Mouse (Mus musculus) liver, adult 2 months (tissue): ENCODE measurements around the gene Ccser2.

Source experiments
- CTCF ChIP-seq: fragments of 200-500 bp; IDR thresholded peaks from 2 replicates; pipeline ENCODE4 v1.5.1; 2011; ENCODE audit warnings: low read depth, low read length, control low read depth
- POLR2A ChIP-seq: fragments of 200-500 bp; IDR thresholded peaks from 2 replicates; pipeline ENCODE4 v1.6.1; 2011; ENCODE audit warnings: low read length, control low read depth; ENCODE audit not compliant: insufficient read depth; ENCODE audit errors: extremely low read depth

DNA sequence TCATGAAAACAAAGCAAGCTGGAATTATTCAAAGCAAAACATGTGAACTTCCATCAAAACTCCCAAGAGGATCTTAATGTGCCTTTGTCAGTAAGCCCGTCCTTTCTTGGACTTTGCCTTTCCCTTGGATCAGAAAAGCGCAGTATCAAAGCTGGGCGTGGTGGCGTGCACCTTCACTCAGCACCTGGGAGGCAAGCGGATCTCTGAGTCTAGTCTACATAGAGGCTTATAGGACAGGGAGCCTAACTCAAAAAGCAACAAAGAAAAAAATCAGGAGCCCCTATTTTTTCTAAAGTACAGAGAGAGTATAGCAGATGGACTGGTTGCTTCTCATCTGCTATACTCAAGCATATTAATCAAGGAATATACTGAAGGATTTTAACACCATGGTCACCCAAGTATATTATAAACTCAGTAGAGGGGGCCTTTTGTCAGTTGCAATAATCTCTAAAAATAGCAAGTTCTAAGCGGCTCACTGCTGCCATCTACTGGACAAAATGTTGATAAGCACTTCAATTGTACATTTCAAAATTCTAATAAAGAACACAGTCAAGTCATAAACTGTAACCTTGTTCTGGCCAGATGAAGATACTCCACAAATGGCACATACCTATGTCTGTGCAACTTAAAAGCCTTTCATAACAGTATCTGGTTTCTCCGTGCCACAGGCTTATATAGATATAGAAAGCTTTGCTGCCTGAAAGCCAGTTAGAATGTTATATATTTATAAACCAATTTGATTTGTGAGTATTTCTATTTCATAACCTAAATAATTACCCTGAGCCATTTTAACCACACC, 31.3 kb downstream of the Ccser2 start:
- TF ChIP-seq POLR2A (no peak), CTCF (peak; percentile 39; the same call in 1 of the 2 replicates)
